Mouse (Mus musculus) kidney, postnatal 0 days (tissue): Measurements from ENCODE around the gene Shank2. TPM values are rescaled to one million over a fixed set of nuclear protein-coding genes. Genes with fewer than 3 reads are reported as not detected.

ENCODE experiments used
- ATAC-seq: fragments of 200-750 bp; cut with Nextera tagmentation; replicated peaks from 2 replicates; pipeline ENCODE4 v1.8.0; 2017; ENCODE audit warnings: low read depth, moderate number of reproducible peaks, moderate TSS enrichment, moderate library complexity; ENCODE audit not compliant: low FRiP score
- DNase-seq: peaks from one replicate; pipeline ENCODE4 v3.0.0-alpha.2; 2016; ENCODE audit warnings: low spot score
- H3K27ac ChIP-seq: fragments of 300-500 bp; sonication (generic); 2 replicates; pipeline ENCODE4 v1.5.1; 2014; ENCODE audit warnings: mild to moderate bottlenecking
- H3K27me3 ChIP-seq: fragments of 300-500 bp; sonication (generic); 2 replicates; pipeline ENCODE4 v1.6.1; 2014; ENCODE audit warnings: low read length, mixed read lengths; ENCODE audit not compliant: insufficient read depth
- H3K36me3 ChIP-seq: fragments of 300-500 bp; sonication (generic); 2 replicates; pipeline ENCODE4 v1.6.1; 2014; ENCODE audit warnings: low read length, mixed read lengths; ENCODE audit not compliant: insufficient read depth
- H3K4me1 ChIP-seq: fragments of 300-500 bp; sonication (generic); replicated peaks from 2 replicates; pipeline ENCODE4 v1.6.1; 2014; ENCODE audit warnings: antibody characterized with exemption, low read length, mixed read lengths; ENCODE audit not compliant: insufficient read depth
- H3K4me2 ChIP-seq: fragments of 300-500 bp; sonication (generic); 2 replicates; pipeline ENCODE4 v1.6.1; 2014; ENCODE audit warnings: mild to moderate bottlenecking, low read length, moderate library complexity, mixed read lengths
- H3K4me3 ChIP-seq: fragments of 300-500 bp; sonication (generic); replicated peaks from 2 replicates; pipeline ENCODE4 v1.5.1; 2014; ENCODE audit warnings: low read depth, low read length
- H3K9ac ChIP-seq: fragments of 300-500 bp; sonication (generic); 2 replicates; pipeline ENCODE4 v1.6.1; 2014; ENCODE audit warnings: low read depth, low read length
- H3K9me3 ChIP-seq: fragments of 300-500 bp; sonication (generic); replicated peaks from 2 replicates; pipeline ENCODE4 v1.6.1; 2016; ENCODE audit warnings: low read length, inconsistent platforms, mixed read lengths
- CTCF ChIP-seq: IDR thresholded peaks from 2 replicates; pipeline ENCODE4 v1.5.1; 2016; ENCODE audit warnings: antibody characterized with exemption, low read depth, mild to moderate bottlenecking, moderate library complexity
- WGBS: fragments of 180-500 bp; shearing (Covaris S2); extraction: QIAGEN DNeasy Blood & Tissue Kit; methylation state at CpG from one replicate; pipeline ENCODE4 v1.1.7; 2014; 5-methylcytosine and 5-hydroxymethylcytosine counted together
- polyA plus RNA-seq: library from polyadenylated mRNA; unstranded; fragments of >200 nt; fragmentation: Nextera tagmentation; extraction: Ambion mirVana; gene quantifications from 2 replicates; pipeline ENCODE4 v1.2.1, GENCODE M21; 2015

Shank2 gene
- polyA plus RNA-seq, 1 experiment from 2014 or later = 2.6 TPM

DNA sequence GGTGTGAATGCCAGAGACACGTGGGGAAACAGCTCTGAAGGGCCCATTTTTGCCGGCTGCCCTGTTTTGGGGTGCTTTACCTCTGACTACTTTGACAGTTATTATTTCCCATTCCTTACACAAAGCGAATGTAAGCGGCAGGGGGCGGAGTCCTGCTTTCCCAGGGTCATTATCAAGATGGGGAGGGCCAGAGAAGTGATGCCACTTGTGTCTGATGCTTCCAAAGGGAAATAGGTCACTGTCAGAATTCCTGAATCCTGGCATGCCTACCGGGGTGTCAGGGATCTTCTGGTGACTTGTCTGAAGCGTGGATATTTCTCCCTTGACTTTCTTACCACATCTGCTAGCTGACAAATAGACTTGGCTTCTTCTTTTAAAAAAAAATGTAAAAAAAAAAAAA, 173.3 kb downstream of the Shank2 start:
- 24% methylated on average over 7 of the region's 7 CpGs for WGBS
- no peak for DNase-seq
- Histone ChIP-seq H3K4me2 (no peak overlapping the region; the same call in 1 of the 2 replicates), H3K27ac (no peak overlapping the region), H3K9ac (no peak overlapping the region), H3K9me3 (no peaks in the 10 kb centered on the region), H3K27me3 (peaks cover 6% of the 10 kb centered on the region; the same call in 1 of the 2 replicates), H3K36me3 (no peaks in the 10 kb centered on the region), H3K4me3 (no peak overlapping the region), H3K4me1 (0 out of 2 replicates have a peak, but pooled peaks cover 3% of the 10 kb centered on the region)
- no peak for ATAC-seq
- TF ChIP-seq CTCF = no peak

DNA sequence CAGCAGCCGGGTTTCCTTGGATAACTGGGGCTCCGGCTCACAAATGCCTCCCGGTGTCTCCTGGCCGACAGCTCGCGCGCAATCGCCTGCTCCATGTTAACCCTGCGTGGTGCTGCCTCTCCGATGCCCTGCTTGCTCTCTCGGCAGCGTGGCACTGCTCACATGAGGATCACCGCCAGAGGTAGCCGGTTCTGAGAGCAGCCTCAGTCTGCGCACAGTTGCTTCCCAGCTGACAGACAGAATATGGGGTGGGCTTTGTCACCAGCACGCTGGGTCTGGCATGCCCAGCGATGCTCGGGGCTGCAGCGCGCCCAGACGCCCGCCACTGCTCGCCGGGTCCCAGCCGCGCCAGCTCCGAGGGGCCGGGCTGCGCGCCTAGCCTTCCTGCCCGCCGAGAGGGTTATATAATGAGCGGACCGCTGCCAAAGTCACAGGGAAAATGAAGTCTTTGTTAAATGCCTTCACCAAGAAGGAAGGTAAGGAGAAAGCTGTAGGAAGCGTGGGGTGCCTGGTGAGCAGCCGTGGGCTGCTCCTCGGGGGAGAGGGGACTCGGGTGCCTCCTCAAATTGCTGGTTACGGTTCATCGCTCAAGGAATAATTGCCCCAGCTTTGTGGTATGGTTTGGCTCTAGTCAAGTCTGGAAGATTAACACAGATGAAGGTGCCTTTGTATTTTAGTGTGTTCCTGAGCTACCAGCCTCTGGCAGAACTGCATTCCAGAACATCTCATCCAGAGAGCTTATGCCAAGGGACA, 173.9 kb downstream of the Shank2 start:
- DNase-seq = peak; percentile 30
- no peak for TF ChIP-seq CTCF
- WGBS = 2% methylated on average over 40 of the region's 40 CpGs
- Histone ChIP-seq H3K4me1 (0 out of 2 replicates have a peak, but pooled peaks cover 3% of the 10 kb centered on the region), H3K4me2 (peak overlapping the region; percentile 51), H3K36me3 (no peaks in the 10 kb centered on the region), H3K27me3 (peaks cover 6% of the 10 kb centered on the region; the same call in 1 of the 2 replicates), H3K27ac (no peak overlapping the region), H3K9me3 (no peaks in the 10 kb centered on the region), H3K4me3 (0 out of 2 replicates have a peak overlapping the region, but pooled peaks have one; percentile 7), H3K9ac (0 out of 2 replicates have a peak overlapping the region, but pooled peaks have one; percentile 19)
- no peak for ATAC-seq

- Histone ChIP-seq H3K27ac (no peak overlapping the region), H3K27me3 (peaks cover 6% of the 10 kb centered on the region; the same call in 1 of the 2 replicates), H3K9ac (no peak overlapping the region), H3K4me1 (0 out of 2 replicates have a peak, but pooled peaks cover 3% of the 10 kb centered on the region), H3K4me2 (peak overlapping the region; percentile 51), H3K4me3 (no peak overlapping the region), H3K36me3 (no peaks in the 10 kb centered on the region), H3K9me3 (no peaks in the 10 kb centered on the region)
- DNase-seq (no peak), ATAC-seq (no peak)
- 25% methylated on average over 3 of the region's 3 CpGs for WGBS
- TF ChIP-seq CTCF = no peak
Observed at GRCm38 (mm10) chr7:144176234-144176730, 174.6 kb downstream of the Shank2 start.

DNA sequence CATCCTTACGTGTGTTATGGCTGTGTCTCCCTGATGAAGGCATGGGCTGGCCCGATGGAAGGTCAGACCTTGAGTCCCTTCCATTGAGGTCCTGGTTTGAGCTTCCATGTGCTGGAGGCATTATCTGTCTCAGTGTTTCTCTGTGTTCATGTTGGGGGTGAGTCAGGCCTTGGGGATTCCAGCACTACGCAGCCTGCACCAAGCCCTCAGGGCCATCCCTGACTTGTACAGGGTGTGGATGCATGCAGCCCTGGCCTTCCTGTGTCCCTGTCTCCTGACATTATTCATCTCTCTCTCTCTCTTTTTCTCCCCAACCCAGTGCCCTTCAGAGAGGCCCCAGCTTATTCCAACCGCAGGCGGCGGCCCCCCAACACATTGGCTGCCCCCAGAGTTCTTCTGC, 177.7 kb downstream of the Shank2 start:
- Histone ChIP-seq H3K9me3 (no peaks in the 10 kb centered on the region), H3K27ac (no peak overlapping the region), H3K36me3 (no peaks in the 10 kb centered on the region), H3K4me3 (no peak overlapping the region), H3K27me3 (peaks cover 6% of the 10 kb centered on the region; the same call in 1 of the 2 replicates), H3K9ac (no peak overlapping the region), H3K4me2 (no peak overlapping the region), H3K4me1 (0 out of 2 replicates have a peak, but pooled peaks cover 3% of the 10 kb centered on the region)
- WGBS = 91% methylated on average over 6 of the region's 6 CpGs
- no peak for TF ChIP-seq CTCF
- ATAC-seq (no peak), DNase-seq (no peak)

DNA sequence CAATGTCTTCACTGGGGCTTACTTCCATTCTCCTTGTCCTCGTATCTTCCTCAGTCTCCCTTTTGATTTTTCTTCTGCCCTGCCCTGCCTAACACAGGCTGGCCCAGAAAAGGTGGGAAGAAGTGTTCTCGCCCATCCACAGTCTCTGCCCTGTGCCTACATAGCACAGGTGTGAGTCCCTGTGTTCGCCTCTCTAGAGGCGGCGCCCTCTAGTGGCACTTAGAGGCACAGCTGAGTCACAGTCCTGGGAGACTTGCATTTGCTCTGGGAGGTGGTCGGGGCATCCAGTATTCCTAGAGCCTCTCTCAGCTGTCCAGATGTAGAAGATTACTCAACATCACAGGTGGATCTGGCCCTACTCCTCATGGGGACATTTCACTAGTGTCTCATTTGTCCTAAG, 179.2 kb downstream of the Shank2 start:
- H3K27ac ChIP-seq = no peak overlapping the region
- H3K9me3 ChIP-seq = no peaks in the 10 kb centered on the region
- WGBS = 19% methylated on average over 6 of the region's 6 CpGs
- H3K9ac ChIP-seq = no peak overlapping the region
- no peak overlapping the region for H3K4me2 ChIP-seq
- no peaks in the 10 kb centered on the region for H3K27me3 ChIP-seq
- peak; percentile 76 for DNase-seq
- H3K4me1 ChIP-seq = no peaks in the 10 kb centered on the region
- H3K36me3 ChIP-seq = no peaks in the 10 kb centered on the region
- H3K4me3 ChIP-seq = no peak overlapping the region
- peak; percentile 83 for TF ChIP-seq CTCF
- ATAC-seq = no peak

DNA sequence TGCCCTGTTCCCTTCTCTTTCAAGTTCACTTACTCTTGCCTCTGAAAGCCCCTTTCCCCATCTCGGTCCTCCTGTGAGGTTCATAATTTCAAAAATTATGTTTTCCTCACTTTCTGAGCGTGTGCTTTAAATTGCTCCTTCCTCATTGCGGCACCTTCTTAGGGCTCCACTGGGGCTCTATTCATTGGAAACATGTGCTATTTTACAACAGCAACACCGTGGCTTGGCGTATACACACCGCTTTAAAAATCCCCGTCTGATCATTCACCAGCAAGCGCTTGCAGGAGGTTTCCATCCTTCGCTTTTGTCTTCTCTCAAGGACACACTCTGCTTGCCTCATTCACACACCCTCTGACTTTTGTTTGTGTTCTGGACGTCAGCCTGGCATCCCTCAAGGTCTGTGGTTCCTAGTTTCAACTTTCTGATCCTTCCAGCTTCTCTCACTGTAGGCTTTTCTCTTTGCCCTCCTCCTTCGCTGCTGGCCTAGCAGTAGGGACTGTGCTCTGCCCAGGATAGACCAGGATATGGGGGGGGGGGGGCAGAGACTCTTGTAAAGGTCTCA, 186.2 kb downstream of the Shank2 start:
- no peak for DNase-seq
- Histone ChIP-seq H3K4me2 (no peak overlapping the region), H3K9ac (no peak overlapping the region), H3K27me3 (no peaks in the 10 kb centered on the region), H3K27ac (no peak overlapping the region), H3K4me3 (no peak overlapping the region), H3K4me1 (no peaks in the 10 kb centered on the region), H3K9me3 (no peaks in the 10 kb centered on the region), H3K36me3 (0 out of 2 replicates have a peak, but pooled peaks cover 4% of the 10 kb centered on the region)
- 81% methylated on average over 11 of the region's 11 CpGs for WGBS
- TF ChIP-seq CTCF = no peak
- ATAC-seq = no peak
